Mouse (Mus musculus): Measurements from ENCODE around the gene Gm7954. TPM values are rescaled to one million over a fixed set of nuclear protein-coding genes. Genes with fewer than 3 reads are reported as not detected.

The Gm7954 gene
- polyA plus RNA-seq (2015; fragmentation: Nextera tagmentation; extraction: Ambion mirVana) = not detected in 2 replicates

DNA sequence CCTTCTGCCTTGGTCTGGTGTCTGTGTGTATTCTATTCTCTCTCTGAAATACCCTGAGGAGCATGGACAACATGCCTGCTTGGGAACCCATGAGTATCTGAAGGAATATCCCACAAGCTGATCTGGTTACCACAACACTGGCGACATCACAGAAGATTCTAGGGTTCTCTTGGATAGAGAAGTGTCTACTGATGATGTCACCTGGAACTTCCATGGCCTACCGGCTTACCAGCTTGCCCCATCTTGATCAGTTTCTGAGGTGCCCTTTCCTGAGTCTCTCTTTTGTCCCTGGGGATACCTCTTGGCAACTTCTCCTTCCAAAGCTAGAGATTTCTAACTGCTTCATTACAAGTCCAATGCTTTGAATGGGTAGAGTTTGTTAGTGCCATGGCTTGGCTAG lies at the start of gene Gm7954:
Gene Gm7954 (minus strand): TSS at position 101 of the 400 bp plus-strand sequence.

DNA sequence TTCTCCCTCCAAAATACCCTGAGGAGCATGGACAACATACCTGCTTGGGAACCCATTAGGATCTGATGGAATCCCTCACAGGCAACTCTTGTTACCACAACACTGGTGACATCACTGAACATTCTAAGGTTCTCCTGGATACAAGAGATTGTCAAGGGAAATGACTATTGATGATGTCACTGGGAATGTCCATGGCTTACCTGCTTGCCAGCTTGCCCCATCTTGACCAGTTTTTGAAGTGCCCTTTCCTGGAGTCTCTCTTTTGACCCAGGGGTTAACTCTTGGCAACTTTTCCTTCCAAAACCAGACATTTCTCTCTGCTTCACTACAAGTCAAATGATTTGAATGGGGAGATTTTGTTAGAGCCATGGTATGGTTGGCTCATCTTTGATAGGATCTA lies 36.1 kb upstream of the Gm7954 start, which contains the start of gene Gm3486:
Gene Gm3486 (minus strand): TSS at position 101 of the 400 bp plus-strand sequence.

DNA sequence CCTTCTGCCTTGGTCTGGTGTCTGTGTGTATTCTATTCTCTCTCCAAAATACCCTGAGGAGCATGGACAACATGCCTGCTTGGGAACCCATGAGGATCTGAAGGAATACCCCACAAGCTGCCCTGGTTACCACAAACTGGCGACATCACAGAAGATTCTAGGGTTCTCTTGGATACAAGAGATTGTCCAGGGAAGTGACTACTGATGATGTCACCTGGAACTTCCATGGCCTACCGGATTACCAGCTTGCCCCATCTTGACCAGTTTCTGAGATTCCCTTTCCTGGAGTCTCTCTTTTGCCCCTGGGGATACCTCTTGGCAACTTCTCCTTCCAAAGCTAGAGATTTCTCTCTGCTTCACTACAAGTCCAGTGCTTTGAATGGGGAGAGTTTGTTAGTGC lies 45.1 kb downstream of the Gm7954 start, which contains the start of gene Gm6482:
Gene Gm6482 (minus strand): TSS at position 101 of the 400 bp plus-strand sequence.

Other genes with a start within 250 kb of the Gm7954 start
- gene Gm2832, start 174.7 kb downstream of the Gm7954 start, polyA plus RNA-seq (2015; fragmentation: Nextera tagmentation; extraction: Ambion mirVana) = not detected in 2 replicates
- not detected in 2 replicates for gene Gm5798, start 104.9 kb downstream of the Gm7954 start, polyA plus RNA-seq (2015; fragmentation: Nextera tagmentation; extraction: Ambion mirVana)
- gene Gm7945, start 67.1 kb downstream of the Gm7954 start, polyA plus RNA-seq (2015; fragmentation: Nextera tagmentation; extraction: Ambion mirVana) = not detected in 2 replicates
- gene Gm6482, start 45.2 kb downstream of the Gm7954 start, polyA plus RNA-seq (2015; fragmentation: Nextera tagmentation; extraction: Ambion mirVana) = not detected in 2 replicates
- gene Gm3486, start 36.0 kb upstream of the Gm7954 start, polyA plus RNA-seq (2015; fragmentation: Nextera tagmentation; extraction: Ambion mirVana) = not detected in 2 replicates
- gene Gm7970, start 102.1 kb upstream of the Gm7954 start, polyA plus RNA-seq (2015; fragmentation: Nextera tagmentation; extraction: Ambion mirVana) = not detected in 2 replicates
- not detected in 2 replicates for gene 1700049E17Rik2, start 119.7 kb upstream of the Gm7954 start, polyA plus RNA-seq (2015; fragmentation: Nextera tagmentation; extraction: Ambion mirVana)
- not detected in 2 replicates for gene Gm3072, start 171.1 kb upstream of the Gm7954 start, polyA plus RNA-seq (2015; fragmentation: Nextera tagmentation; extraction: Ambion mirVana)
- gene Gm3676, start 193.0 kb upstream of the Gm7954 start, polyA plus RNA-seq (2015; fragmentation: Nextera tagmentation; extraction: Ambion mirVana) = not detected in 2 replicates
- gene Gm8068, start 248.4 kb upstream of the Gm7954 start, polyA plus RNA-seq (2015; fragmentation: Nextera tagmentation; extraction: Ambion mirVana) = not detected in 2 replicates

Measured in spleen, postnatal 0 days (tissue).